Mouse (Mus musculus) kidney, postnatal 25 days (tissue): Measurements from ENCODE around the gene Gm28230.

ENCODE experiments used
- DNase-seq, 2 experiments: peaks; one replicate each; pipeline ENCODE4 v3.0.0; 2021; ENCODE audit warnings: mixed read lengths in 2 of 2

Gene Gm28230

DNA sequence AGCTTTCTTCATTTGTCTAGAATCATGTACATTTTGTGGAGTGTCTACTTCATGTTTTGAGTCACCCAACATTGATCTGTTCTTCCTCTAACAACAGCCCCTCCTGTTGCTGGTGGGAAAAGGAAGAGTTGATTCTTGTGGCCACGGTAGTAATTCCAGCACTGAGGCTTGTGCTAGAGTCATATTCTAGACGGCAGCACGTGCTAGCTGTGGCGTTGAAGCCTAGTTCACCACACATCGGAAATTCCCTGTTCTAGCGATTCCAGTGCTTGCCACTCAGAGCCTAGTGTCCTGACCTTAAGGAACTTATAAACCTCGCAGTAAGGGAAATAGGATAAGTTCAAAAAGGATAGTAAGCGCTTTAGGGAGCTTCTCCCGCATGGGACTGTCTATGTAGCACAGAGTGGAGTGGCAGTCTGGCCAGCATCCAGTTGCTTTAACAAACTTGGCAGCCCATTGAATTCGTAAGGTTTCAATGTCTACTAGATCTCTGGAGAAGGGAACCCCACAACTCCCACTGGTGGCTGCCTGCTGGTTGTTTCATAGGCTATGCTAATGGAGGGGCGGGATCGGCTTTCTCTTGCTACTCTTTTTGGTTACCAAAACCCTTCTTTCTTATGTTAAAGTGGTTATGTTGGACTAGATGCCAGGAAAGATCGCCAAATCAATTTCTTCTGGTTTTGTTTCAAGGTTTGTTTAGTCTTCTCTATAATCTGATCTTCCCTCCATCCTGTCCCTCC, 51.2 kb downstream of the Gm28230 start:
- DNase-seq = no peak

DNA sequence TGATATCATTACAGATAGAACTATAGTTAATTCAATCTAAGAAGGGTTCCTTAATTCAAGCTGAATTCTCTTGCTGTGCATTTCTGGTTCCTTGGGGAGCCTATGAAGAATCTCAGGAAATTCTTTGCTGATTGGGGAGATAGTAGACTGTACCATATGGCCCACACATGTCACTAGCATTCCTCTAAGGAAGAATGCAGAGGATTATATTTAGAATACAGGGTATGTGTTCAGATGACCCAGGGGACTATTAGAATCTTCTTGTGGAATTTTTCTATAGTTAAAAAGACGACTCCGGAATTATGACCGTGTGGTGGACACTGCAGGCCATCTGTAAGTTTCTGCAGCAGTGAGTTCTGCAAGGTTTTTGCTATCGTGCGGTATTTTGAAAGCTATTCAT, 54.9 kb downstream of the Gm28230 start:
- DNase-seq = no peak

DNA sequence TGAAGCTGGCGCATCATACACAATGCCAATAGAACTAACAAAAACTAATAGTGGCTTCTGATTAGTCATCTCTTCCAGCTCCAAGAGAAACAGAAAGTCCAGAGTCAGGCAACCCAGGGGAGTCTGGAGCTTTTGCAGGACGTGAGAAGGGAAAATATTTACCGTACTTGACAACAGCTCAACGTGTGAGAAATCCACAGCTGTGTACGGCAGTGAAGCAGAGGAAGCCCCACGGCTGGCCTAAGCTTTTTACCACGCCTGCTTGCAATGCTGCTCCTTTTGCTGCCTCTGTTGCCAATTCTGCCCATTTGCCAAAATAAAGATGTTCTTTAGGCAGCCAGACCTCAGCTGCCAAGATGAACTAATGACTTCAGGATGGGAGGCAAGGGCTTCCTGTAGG, 69.0 kb downstream of the Gm28230 start:
- DNase-seq = no peak
